Mouse (Mus musculus): Measurements from ENCODE around the gene Ptprm.

The Ptprm gene

GRCm38 (mm10) chr17:67281640-67282170, 72.6 kb downstream of the Ptprm start:
- no peak for DNase-seq (ENCODE audit: low read depth)

- DNase-seq (ENCODE audit: low read depth), result no peak
These were observed 76.9 kb downstream of the Ptprm start for GRCm38 (mm10) chr17:67277124-67277910.

- DNase-seq (ENCODE audit: low read depth), result no peak
These were observed 79.6 kb downstream of the Ptprm start for GRCm38 (mm10) chr17:67274531-67275094.

GRCm38 (mm10) chr17:67272928-67273327, 81.3 kb downstream of the Ptprm start:
- DNase-seq (ENCODE audit: low read depth), result no peak

GRCm38 (mm10) chr17:67268475-67269080, 85.7 kb downstream of the Ptprm start:
- DNase-seq (ENCODE audit: low read depth), result no peak

- DNase-seq (ENCODE audit: low read depth), result no peak
These were observed 88.0 kb downstream of the Ptprm start for GRCm38 (mm10) chr17:67266270-67266669.

GRCm38 (mm10) chr17:67265520-67265919, 88.7 kb downstream of the Ptprm start:
- DNase-seq (ENCODE audit: low read depth), result no peak

GRCm38 (mm10) chr17:67264716-67265115, 89.5 kb downstream of the Ptprm start:
- no peak for DNase-seq (ENCODE audit: low read depth)

GRCm38 (mm10) chr17:67263024-67263423, 91.2 kb downstream of the Ptprm start:
- DNase-seq (ENCODE audit: low read depth), result no peak

- no peak for DNase-seq (ENCODE audit: low read depth)
These were observed 94.2 kb downstream of the Ptprm start for GRCm38 (mm10) chr17:67260016-67260415.

- DNase-seq (ENCODE audit: low read depth), result no peak
These were observed 96.5 kb downstream of the Ptprm start for GRCm38 (mm10) chr17:67257780-67258179.

- DNase-seq (ENCODE audit: low read depth), result no peak
These were observed 98.1 kb downstream of the Ptprm start for GRCm38 (mm10) chr17:67256171-67256570.

- DNase-seq (ENCODE audit: low read depth), result no peak
These were observed 100.8 kb downstream of the Ptprm start for GRCm38 (mm10) chr17:67253445-67253844.

GRCm38 (mm10) chr17:67252992-67253391, 101.3 kb downstream of the Ptprm start:
- DNase-seq (ENCODE audit: low read depth), result no peak

- DNase-seq (ENCODE audit: low read depth), result no peak
These were observed 108.9 kb downstream of the Ptprm start for GRCm38 (mm10) chr17:67245273-67245875.

GRCm38 (mm10) chr17:67242774-67243495, 111.3 kb downstream of the Ptprm start:
- no peak for DNase-seq (ENCODE audit: low read depth)

GRCm38 (mm10) chr17:67241951-67242773, 112.1 kb downstream of the Ptprm start:
- DNase-seq (ENCODE audit: low read depth), result no peak

- DNase-seq (ENCODE audit: low read depth), result no peak
These were observed 115.4 kb downstream of the Ptprm start for GRCm38 (mm10) chr17:67238866-67239265.

GRCm38 (mm10) chr17:67237407-67237806, 116.8 kb downstream of the Ptprm start:
- DNase-seq (ENCODE audit: low read depth), result no peak

GRCm38 (mm10) chr17:67233063-67233462, 121.2 kb downstream of the Ptprm start:
- no peak for DNase-seq (ENCODE audit: low read depth)

GRCm38 (mm10) chr17:67226991-67227390, 127.3 kb downstream of the Ptprm start:
- DNase-seq (ENCODE audit: low read depth), result no peak

Data from 416B (cell line).